Mouse (Mus musculus) 416B (cell line): Measurements from ENCODE around the gene Topbp1.
"Not testable (repeated sequence)": the region's sequence is repeated elsewhere in the genome, so short reads cannot be mapped to it uniquely, and the experiment has no call there.

Experiments used
- DNase-seq: peaks from one replicate; pipeline ENCODE4 v3.0.0; 2011; ENCODE audit warnings: low read depth

Gene Topbp1

GRCm38 (mm10) chr9:103353500-103354260, 48.7 kb downstream of the Topbp1 start:
- not testable (repeated sequence) for DNase-seq

GRCm38 (mm10) chr9:103357893-103358292, 52.9 kb downstream of the Topbp1 start:
- DNase-seq: no peak

- no peak for DNase-seq
Measured at GRCm38 (mm10) chr9:103358545-103358944, 53.5 kb downstream of the Topbp1 start.

- no peak for DNase-seq
Measured at GRCm38 (mm10) chr9:103360642-103361041, 55.6 kb downstream of the Topbp1 start.

GRCm38 (mm10) chr9:103363088-103363487, 58.1 kb downstream of the Topbp1 start:
- DNase-seq: no peak

GRCm38 (mm10) chr9:103363730-103364417, 58.9 kb downstream of the Topbp1 start:
- peak; percentile 55 for DNase-seq

- DNase-seq: peak; percentile 59
Measured at GRCm38 (mm10) chr9:103364601-103365289, 59.7 kb downstream of the Topbp1 start.

GRCm38 (mm10) chr9:103365290-103366247, 60.6 kb downstream of the Topbp1 start, which contains the start of gene Cdv3:
Cdv3 (minus strand) TSS chr9:103365840.
- peak; percentile 100 for DNase-seq

GRCm38 (mm10) chr9:103366356-103366755, 61.3 kb downstream of the Topbp1 start:
- DNase-seq: no peak

GRCm38 (mm10) chr9:103369951-103370350, 64.9 kb downstream of the Topbp1 start:
- no peak for DNase-seq

- no peak for DNase-seq
Measured at GRCm38 (mm10) chr9:103372271-103373010, 67.4 kb downstream of the Topbp1 start.

- no peak for DNase-seq
Measured at GRCm38 (mm10) chr9:103376346-103377320, 71.6 kb downstream of the Topbp1 start.

- DNase-seq: no peak
Measured at GRCm38 (mm10) chr9:103378686-103379085, 73.7 kb downstream of the Topbp1 start.

- DNase-seq: no peak
Measured at GRCm38 (mm10) chr9:103379199-103379598, 74.2 kb downstream of the Topbp1 start.

GRCm38 (mm10) chr9:103380566-103380965, 75.6 kb downstream of the Topbp1 start:
- no peak for DNase-seq

GRCm38 (mm10) chr9:103382989-103383388, 78.0 kb downstream of the Topbp1 start:
- DNase-seq: peak; percentile 53

- DNase-seq: no peak
Measured at GRCm38 (mm10) chr9:103383576-103383975, 78.6 kb downstream of the Topbp1 start.

- no peak for DNase-seq
Measured at GRCm38 (mm10) chr9:103384141-103384796, 79.3 kb downstream of the Topbp1 start.

- DNase-seq: no peak
Measured at GRCm38 (mm10) chr9:103385600-103385999, 80.6 kb downstream of the Topbp1 start.
